In the genomic region with DNA sequence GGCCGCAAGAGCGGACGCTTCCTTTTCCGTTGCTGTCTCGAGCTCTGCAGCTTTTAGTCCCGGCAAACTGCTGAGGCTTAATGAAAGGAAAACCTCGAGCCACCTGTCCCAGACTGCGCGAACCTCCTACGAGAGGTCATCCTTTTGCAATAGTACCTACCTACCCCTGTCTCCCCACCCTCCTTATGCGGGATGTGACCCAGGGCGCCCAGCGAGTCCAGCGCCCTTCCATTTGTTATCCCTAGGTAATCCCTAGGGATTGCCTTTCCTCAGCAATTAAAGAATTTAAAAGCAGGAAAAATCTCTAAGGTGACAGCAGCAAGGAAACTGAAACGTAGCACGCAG, we compare ENCODE assay signal across 8 mouse cellular contexts. TPM values are rescaled to one million over a fixed set of nuclear protein-coding genes. Genes with fewer than 3 reads are reported as not detected.
DNase-seq lines count a peak whose midpoint lies in the region; ATAC-seq and TF ChIP-seq lines count a peak whose summit lies in the region.

No protein-coding gene starts in this region.

- WGBS in heart, embryonic 11.5 days (ENCODE audit: insufficient replicate concordance): 2% methylated on average over 16 of the region's 16 CpGs
- 1% methylated on average over 16 of the region's 16 CpGs for WGBS in hindbrain, embryonic 11.5 days

- 0 out of 2 replicates have a peak, but pooled peaks have one; percentile 0 for TF ChIP-seq EP300 in ES-Bruce4 (IDR thresholded peaks at IDR 0.05; ENCODE audit: insufficient read depth, low read depth, low read length)

- H3K4me3 ChIP-seq in heart, embryonic 11.5 days (ENCODE audit: low read depth, low read length): peak overlapping the region; percentile 56
- peak overlapping the region; percentile 53 for H3K4me3 ChIP-seq in ES-Bruce4 (ENCODE audit: low read depth, low read length)
- peak overlapping the region; percentile 47 for H3K4me3 ChIP-seq in hindbrain, embryonic 11.5 days (ENCODE audit: low read depth, low read length)
- H3K4me3 ChIP-seq in megakaryocyte, embryonic 14.5 days (replicated peaks): peak overlapping the region; percentile 91

- peaks cover 17% of the 10 kb centered on the region for H3K36me3 ChIP-seq in heart, embryonic 11.5 days (ENCODE audit: control insufficient read depth, insufficient read depth, low read length)
- peaks cover 6% of the 10 kb centered on the region for H3K36me3 ChIP-seq in ES-Bruce4 (ENCODE audit: control insufficient read depth, insufficient read depth, low read length, poor library complexity, severe bottlenecking)
- H3K36me3 ChIP-seq in hindbrain, embryonic 11.5 days (ENCODE audit: control insufficient read depth, insufficient read depth, low read length): peaks cover 23% of the 10 kb centered on the region
- H3K36me3 ChIP-seq in megakaryocyte, embryonic 14.5 days (replicated peaks; ENCODE audit: low read length): peaks cover 30% of the 10 kb centered on the region

- DNase-seq in heart, postnatal 14 days: no peak
- no peak for DNase-seq in hindbrain, embryonic 11.5 days (ENCODE audit: low spot score)
- no peak for DNase-seq in left cerebral cortex, adult 9 months (ENCODE audit: low spot score in 2 of 2)
- DNase-seq in T-cell, adult 2 months (ENCODE audit: low spot score): no peak
- DNase-seq in adipocyte (ENCODE audit: low spot score): no peak

- no peak for TF ChIP-seq POLR2A in ES-Bruce4 (IDR thresholded peaks at IDR 0.05; ENCODE audit: insufficient read depth, low read length)

- H3K4me2 ChIP-seq in heart, embryonic 11.5 days: peak overlapping the region; percentile 93
- peak overlapping the region; percentile 54 for H3K4me2 ChIP-seq in hindbrain, embryonic 11.5 days (replicated peaks; ENCODE audit: low read depth, low read length)

- H3K4me1 ChIP-seq in heart, embryonic 11.5 days (ENCODE audit: control insufficient read depth, insufficient read depth, low read length): no peaks in the 10 kb centered on the region
- H3K4me1 ChIP-seq in ES-Bruce4 (ENCODE audit: control insufficient read depth, insufficient read depth, low read length): no peaks in the 10 kb centered on the region
- no peaks in the 10 kb centered on the region for H3K4me1 ChIP-seq in hindbrain, embryonic 11.5 days (replicated peaks; ENCODE audit: control insufficient read depth, insufficient read depth, low read length)
- peaks cover 15% of the 10 kb centered on the region for H3K4me1 ChIP-seq in megakaryocyte, embryonic 14.5 days

- H3K27me3 ChIP-seq in heart, embryonic 11.5 days (ENCODE audit: control insufficient read depth, insufficient read depth, low read length): no peaks in the 10 kb centered on the region
- no peaks in the 10 kb centered on the region for H3K27me3 ChIP-seq in ES-Bruce4 (ENCODE audit: control insufficient read depth, insufficient read depth, low read length, poor library complexity, severe bottlenecking)
- no peaks in the 10 kb centered on the region for H3K27me3 ChIP-seq in hindbrain, embryonic 11.5 days (ENCODE audit: control insufficient read depth, insufficient read depth, low read length)
- no peaks in the 10 kb centered on the region for H3K27me3 ChIP-seq in megakaryocyte, embryonic 14.5 days (replicated peaks)

- intact Hi-C loops in heart, postnatal 14 days (cut with DNase I): no loop called here

- peak overlapping the region; percentile 67 for H3K9ac ChIP-seq in heart, embryonic 11.5 days (ENCODE audit: low read depth, low read length)
- H3K9ac ChIP-seq in ES-Bruce4 (ENCODE audit: low read depth, poor library complexity, severe bottlenecking): peak overlapping the region; percentile 19
- H3K9ac ChIP-seq in hindbrain, embryonic 11.5 days (ENCODE audit: low read depth, low read length): peak overlapping the region; percentile 57

- peak overlapping the region; percentile 73 for H3K27ac ChIP-seq in heart, embryonic 11.5 days (ENCODE audit: low read depth, low read length)
- H3K27ac ChIP-seq in ES-Bruce4 (ENCODE audit: insufficient read depth, low read length): no peak overlapping the region
- H3K27ac ChIP-seq in hindbrain, embryonic 11.5 days (ENCODE audit: low read depth, low read length): peak overlapping the region; percentile 63

- ATAC-seq in heart, embryonic 11.5 days (replicated peaks; ENCODE audit: insufficient number of reproducible peaks, low FRiP score, low TSS enrichment): no peak; the same call in 1 of the 2 replicates
- ATAC-seq in hindbrain, embryonic 11.5 days (ENCODE audit: low FRiP score): peak; percentile 87

- no peaks in the 10 kb centered on the region; the same call in 1 of the 2 replicates for H3K9me3 ChIP-seq in heart, embryonic 11.5 days (replicated peaks; ENCODE audit: control insufficient read depth, low read length)
- H3K9me3 ChIP-seq in ES-Bruce4 (replicated peaks; ENCODE audit: control insufficient read depth, insufficient read depth, low read length, poor library complexity, severe bottlenecking): no peaks in the 10 kb centered on the region
- H3K9me3 ChIP-seq in hindbrain, embryonic 11.5 days (ENCODE audit: control insufficient read depth, low read length): peaks cover 4% of the 10 kb centered on the region; the same call in 1 of the 2 replicates
- peaks cover 10% of the 10 kb centered on the region; the same call in 1 of the 2 replicates for H3K9me3 ChIP-seq in megakaryocyte, embryonic 14.5 days

- no peak for TF ChIP-seq CTCF in ES-Bruce4 (IDR thresholded peaks at IDR 0.05; ENCODE audit: low read depth, low read length)

RNA-seq across cellular contexts. Expression of gene Zscan18, which starts 0.3 kb away (rescaled TPM):
- polyA plus RNA-seq in heart, embryonic 11.5 days (2014; fragmentation: Nextera tagmentation; extraction: Ambion mirVana): 8.5 and 9.1 TPM in 2 replicates
- total RNA-seq in heart, postnatal 14 days (2021): 1 to 10 TPM; 1.4 TPM
- 9.5 and 9.8 TPM in 2 replicates for polyA plus RNA-seq in ES-Bruce4 (2011; ENCODE audit: insufficient read depth, insufficient read length, low read depth, missing spikeins)
- polyA plus RNA-seq in hindbrain, embryonic 11.5 days (2014; fragmentation: Nextera tagmentation; extraction: Ambion mirVana): 11.0 and 11.4 TPM in 2 replicates
- polyA plus RNA-seq in megakaryocyte, embryonic 14.5 days (2012; ENCODE audit: insufficient read depth, low replicate concordance): not detected in 2 replicates

RNA-seq across cellular contexts. Expression of gene Zfp329, which starts 15.0 kb away (rescaled TPM):
- 12.4 and 13.4 TPM in 2 replicates for polyA plus RNA-seq in heart, embryonic 11.5 days (2014; fragmentation: Nextera tagmentation; extraction: Ambion mirVana)
- total RNA-seq in heart, postnatal 14 days (2021): 1 to 10 TPM; 8.6 to 9.3 TPM
- polyA plus RNA-seq in ES-Bruce4 (2011; ENCODE audit: insufficient read depth, insufficient read length, low read depth, missing spikeins): 11.7 and 12.2 TPM in 2 replicates
- polyA plus RNA-seq in hindbrain, embryonic 11.5 days (2014; fragmentation: Nextera tagmentation; extraction: Ambion mirVana): 18.7 and 25.5 TPM in 2 replicates
- not detected in 2 replicates for polyA plus RNA-seq in megakaryocyte, embryonic 14.5 days (2012; ENCODE audit: insufficient read depth, low replicate concordance)

RNA-seq across cellular contexts. Expression of gene Zfp110, which starts 30.9 kb away (rescaled TPM):
- polyA plus RNA-seq in heart, embryonic 11.5 days (2014; fragmentation: Nextera tagmentation; extraction: Ambion mirVana): 21.6 and 25.6 TPM in 2 replicates
- 10 to 100 TPM; 15.1 to 17.3 TPM for total RNA-seq in heart, postnatal 14 days (2021)
- 29.0 and 36.1 TPM in 2 replicates for polyA plus RNA-seq in ES-Bruce4 (2011; ENCODE audit: insufficient read depth, insufficient read length, low read depth, missing spikeins)
- polyA plus RNA-seq in hindbrain, embryonic 11.5 days (2014; fragmentation: Nextera tagmentation; extraction: Ambion mirVana): 29.9 and 32.6 TPM in 2 replicates
- polyA plus RNA-seq in megakaryocyte, embryonic 14.5 days (2012; ENCODE audit: insufficient read depth, low replicate concordance): 0.65 TPM in 1 of 2 replicates, not detected in the other

Comparison
In these comparisons a context has a peak if more than half of its experiments do, and no peak if none do; other contexts are left out.
1. RNA of gene Zfp329, which starts 15.0 kb away (polyA plus RNA-seq): 18.7 to 25.5 TPM in hindbrain, embryonic 11.5 days, 12.4 to 13.4 TPM in heart, embryonic 11.5 days and 11.7 to 12.2 TPM in ES-Bruce4; not detected in megakaryocyte, embryonic 14.5 days; every median in the first group is over 10 times any median in the second.
2. RNA of gene Zfp110, which starts 30.9 kb away (polyA plus RNA-seq): 29.0 to 36.1 TPM in ES-Bruce4, 29.9 to 32.6 TPM in hindbrain, embryonic 11.5 days and 21.6 to 25.6 TPM in heart, embryonic 11.5 days; 0.65 TPM in megakaryocyte, embryonic 14.5 days; every median in the first group is over 10 times any median in the second.
3. Peak in every context shown above with its lines, with median percentiles within 50 percentile points of each other: H3K4me3 ChIP-seq and H3K9ac ChIP-seq.